Mouse (Mus musculus) left cerebral cortex, adult 2 months (tissue): Measurements from ENCODE around the gene Krtap4-13. TPM values are rescaled to one million over a fixed set of nuclear protein-coding genes. Genes with fewer than 3 reads are reported as not detected.
"Not testable (repeated sequence)": the region's sequence is repeated elsewhere in the genome, so short reads cannot be mapped to it uniquely, and the experiment has no call there.

Experiments used
- DNase-seq, 2 experiments: peaks; one replicate each; pipeline ENCODE4 v3.0.0; 2021 to 2022; ENCODE audit warnings: low spot score in 2 of 2, mixed read lengths in 1 of 2; ENCODE audit errors: extremely low spot score in 1 of 2
- H3K27ac ChIP-seq: fragments of 200-600 bp; 2 replicates; pipeline ENCODE4 v1.8.1; 2022
- H3K4me3 ChIP-seq: fragments of 200-600 bp; 2 replicates; pipeline ENCODE4 v1.8.1; 2022
- CTCF ChIP-seq: fragments of 200-600 bp; IDR thresholded peaks from 2 replicates; pipeline ENCODE4 v1.8.1; 2022; ENCODE audit warnings: antibody characterized with exemption, mild to moderate bottlenecking, moderate library complexity
- intact Hi-C: fragments of 180-260 bp; cut with DNase I; formaldehyde crosslinking; loops from one replicate; pipeline ENCODE4 v1.15.1; 2025
- total RNA-seq, 2 experiments: library from RNA; stranded (reverse); gene quantifications; 2 replicates each; pipeline ENCODE4 v1.2.3; 2021

The Krtap4-13 gene
- total RNA-seq, 2 experiments from 2014 or later: not detected

DNA sequence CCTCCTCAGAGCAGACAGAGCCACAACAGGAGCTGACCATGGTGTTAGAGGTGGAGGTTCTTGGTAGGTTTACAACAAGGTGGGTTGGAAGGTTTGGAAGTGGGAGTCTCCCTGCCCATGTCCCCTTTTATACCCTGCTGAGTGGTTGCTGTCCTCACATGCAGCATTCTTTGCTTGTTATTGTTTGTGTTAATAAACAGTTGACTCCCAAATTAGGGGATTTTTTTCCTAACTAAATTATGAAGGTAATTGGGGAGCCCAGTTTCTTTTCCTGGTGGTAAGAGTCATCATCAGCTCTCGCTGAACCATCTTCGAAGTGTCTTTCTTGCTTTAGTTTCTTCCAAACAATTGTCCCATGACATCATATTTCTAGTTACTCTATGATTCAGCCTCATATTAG, 29.1 kb downstream of the Krtap4-13 start, which contains the start of gene Krtap4-8:
Krtap4-8 (minus strand) TSS at position 101 of the 400 bp plus-strand sequence.
- no peak for TF ChIP-seq CTCF
- no peak for DNase-seq
- intact Hi-C loops: no loop called here
- H3K4me3 ChIP-seq: no peak within 1 kb of the TSS
- H3K27ac ChIP-seq: no peak within 1 kb of the TSS

- DNase-seq: no peak
- intact Hi-C loops: no loop called here
- no peak for TF ChIP-seq CTCF
- Histone ChIP-seq H3K27ac (no peak overlapping the region), H3K4me3 (no peak overlapping the region)
Observed at GRCm38 (mm10) chr11:99778401-99778800, 31.3 kb downstream of the Krtap4-13 start.

- H3K4me3 ChIP-seq, intact Hi-C loops, DNase-seq, H3K27ac ChIP-seq: not testable (repeated sequence)
Observed at GRCm38 (mm10) chr11:99772813-99773212, 36.9 kb downstream of the Krtap4-13 start, which contains the start of gene Gm11595. Gene Gm11595 (minus strand): TSS chr11:99772913.

- TF ChIP-seq CTCF: no peak
- intact Hi-C loops: no loop called here
- H3K4me3 ChIP-seq: no peak overlapping the region
- H3K27ac ChIP-seq: no peak overlapping the region
- DNase-seq: no peak
Observed at GRCm38 (mm10) chr11:99768410-99768809, 41.3 kb downstream of the Krtap4-13 start.

Other genes starting within 250 kb of the Krtap4-13 start
- gene Krtap3-1, start 243.3 kb downstream of the Krtap4-13 start, total RNA-seq: not detected
- gene Krtap1-5, start 228.9 kb downstream of the Krtap4-13 start, total RNA-seq: not detected
- not detected for gene Krtap1-4, start 226.2 kb downstream of the Krtap4-13 start, total RNA-seq
- gene Krtap1-3, start 218.6 kb downstream of the Krtap4-13 start, total RNA-seq: not detected
- not detected for gene Krtap9-3, start 211.8 kb downstream of the Krtap4-13 start, total RNA-seq
- not detected for gene Gm11938, start 206.6 kb downstream of the Krtap4-13 start, total RNA-seq
- gene Gm11937, start 199.7 kb downstream of the Krtap4-13 start, total RNA-seq: not detected
- not detected for gene Krtap2-4, start 195.0 kb downstream of the Krtap4-13 start, total RNA-seq
- gene Gm11562, start 189.5 kb downstream of the Krtap4-13 start, total RNA-seq: not detected
- gene Krtap4-1, start 181.7 kb downstream of the Krtap4-13 start, total RNA-seq: not detected
- not detected for gene Krtap4-2, start 174.8 kb downstream of the Krtap4-13 start, total RNA-seq
- gene Krtap4-7, start 165.8 kb downstream of the Krtap4-13 start, total RNA-seq: not detected
- not detected for gene Gm11555, start 159.7 kb downstream of the Krtap4-13 start, total RNA-seq
- gene Gm11563, start 150.9 kb downstream of the Krtap4-13 start, total RNA-seq: not detected
- gene Krtap4-6, start 143.9 kb downstream of the Krtap4-13 start, total RNA-seq: not detected
- not detected for gene Gm14190, start 119.2 kb downstream of the Krtap4-13 start, total RNA-seq
- gene Gm14180, start 75.6 kb downstream of the Krtap4-13 start, total RNA-seq: not detected
- gene Gm11595, start 37.0 kb downstream of the Krtap4-13 start, total RNA-seq: not detected
- gene Krtap4-8, start 29.2 kb downstream of the Krtap4-13 start, total RNA-seq: not detected
- gene Krtap4-9, start 24.7 kb downstream of the Krtap4-13 start, total RNA-seq: not detected
- not detected for gene Gm11596, start 16.4 kb downstream of the Krtap4-13 start, total RNA-seq
- not detected for gene Gm11569, start 11.0 kb downstream of the Krtap4-13 start, total RNA-seq
- not detected for gene Gm11554, start 5.4 kb downstream of the Krtap4-13 start, total RNA-seq
- not detected for gene Gm11564, start 5.8 kb upstream of the Krtap4-13 start, total RNA-seq
- not detected for gene 2300003K06Rik, start 28.2 kb upstream of the Krtap4-13 start, total RNA-seq
- not detected for gene Krtap4-16, start 41.7 kb upstream of the Krtap4-13 start, total RNA-seq
- gene Gm11568, start 48.0 kb upstream of the Krtap4-13 start, total RNA-seq: not detected
- not detected for gene Gm11559, start 54.6 kb upstream of the Krtap4-13 start, total RNA-seq
- gene Krtap9-1, start 63.5 kb upstream of the Krtap4-13 start, total RNA-seq: not detected
- gene Gm11567, start 69.3 kb upstream of the Krtap4-13 start, total RNA-seq: not detected
- gene Krtap31-1, start 98.0 kb upstream of the Krtap4-13 start, total RNA-seq: not detected
- gene Gm11565, start 104.9 kb upstream of the Krtap4-13 start, total RNA-seq: not detected
- not detected for gene Krtap31-2, start 126.4 kb upstream of the Krtap4-13 start, total RNA-seq
- gene Krtap9-5, start 138.6 kb upstream of the Krtap4-13 start, total RNA-seq: not detected
- gene Krtap29-1, start 169.2 kb upstream of the Krtap4-13 start, total RNA-seq: not detected
- gene Krtap16-1, start 176.7 kb upstream of the Krtap4-13 start, total RNA-seq: not detected
- not detected for gene Krtap17-1, start 184.1 kb upstream of the Krtap4-13 start, total RNA-seq
- not detected for gene Krt33a, start 206.3 kb upstream of the Krtap4-13 start, total RNA-seq
- gene Krt33b, start 220.0 kb upstream of the Krtap4-13 start, total RNA-seq: not detected
- gene Krt34, start 231.7 kb upstream of the Krtap4-13 start, total RNA-seq: not detected
- gene Krt31, start 240.7 kb upstream of the Krtap4-13 start, total RNA-seq: not detected